Mouse (Mus musculus): Measurements from ENCODE around the gene Smdt1. TPM values are rescaled to one million over a fixed set of nuclear protein-coding genes. Genes with fewer than 3 reads are reported as not detected.

Smdt1 gene
- polyA plus RNA-seq, 1 experiment, result 189 TPM

GRCm38 (mm10) chr15:82348258-82348998 lies 9.7 kb downstream of the Smdt1 start:
- H3K4me3 ChIP-seq (replicated peaks; ENCODE audit: extremely low read depth, low read depth, low read length), result no peak overlapping the region
- DNase-seq, result no peak
- H3K4me1 ChIP-seq (ENCODE audit: control insufficient read depth, insufficient read depth, low read length), result peaks cover 10% of the 10 kb centered on the region
- no peak for TF ChIP-seq CTCF (IDR thresholded peaks at IDR 0.05; ENCODE audit: insufficient read depth, low read length)
- no peak for TF ChIP-seq POLR2A (IDR thresholded peaks at IDR 0.05; ENCODE audit: borderline replicate concordance, extremely low read depth, low read depth, low read length)
- WGBS, result 73% methylated on average over 8 of the region's 8 CpGs

DNA sequence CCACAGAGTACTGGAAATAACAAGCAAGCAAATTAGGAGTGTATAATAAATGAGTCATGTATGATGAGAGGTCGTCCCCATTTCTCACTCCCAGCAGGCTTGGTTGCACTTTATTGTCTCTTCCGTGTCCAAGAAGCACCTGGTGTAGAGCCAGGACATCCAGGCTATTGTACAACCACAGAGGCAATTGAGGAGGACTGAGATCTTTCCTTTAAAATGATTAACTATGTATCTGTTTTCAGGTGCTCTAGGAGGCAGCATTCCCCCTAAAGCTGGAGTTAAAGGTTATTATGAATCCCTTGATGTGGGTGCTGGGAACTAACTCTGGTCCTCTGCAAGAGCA lies 10.2 kb downstream of the Smdt1 start:
- DNase-seq, result no peak
- 88% methylated on average over 2 of the region's 2 CpGs for WGBS
- H3K4me3 ChIP-seq (replicated peaks; ENCODE audit: extremely low read depth, low read depth, low read length), result no peak overlapping the region
- H3K4me1 ChIP-seq (ENCODE audit: control insufficient read depth, insufficient read depth, low read length), result peaks cover 10% of the 10 kb centered on the region
- no peak for TF ChIP-seq CTCF (IDR thresholded peaks at IDR 0.05; ENCODE audit: insufficient read depth, low read length)
- no peak for TF ChIP-seq POLR2A (IDR thresholded peaks at IDR 0.05; ENCODE audit: borderline replicate concordance, extremely low read depth, low read depth, low read length)

DNA sequence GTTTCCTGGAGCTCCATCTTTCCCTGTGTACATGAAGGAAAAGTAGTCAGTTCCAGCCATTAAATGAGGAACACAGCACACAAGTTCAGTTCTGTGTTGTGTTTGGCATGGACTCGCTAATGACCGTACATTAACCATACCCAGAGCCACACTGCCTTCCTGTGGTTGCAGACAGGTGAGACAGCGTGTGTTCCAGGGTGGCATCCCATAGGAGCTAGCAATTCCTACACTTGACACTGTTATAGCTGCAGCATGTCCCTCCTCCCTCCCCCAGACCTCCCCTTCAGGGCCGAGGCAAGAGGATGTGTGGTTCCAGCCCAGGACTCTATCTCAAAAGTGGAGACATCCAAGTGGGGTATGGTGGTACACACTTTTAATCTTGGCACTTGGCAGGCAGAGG lies 11.6 kb downstream of the Smdt1 start:
- Histone ChIP-seq H3K4me1 (ENCODE audit: control insufficient read depth, insufficient read depth, low read length) (peaks cover 10% of the 10 kb centered on the region), H3K4me3 (replicated peaks; ENCODE audit: extremely low read depth, low read depth, low read length) (no peak overlapping the region)
- DNase-seq, result no peak
- no peak for TF ChIP-seq POLR2A (IDR thresholded peaks at IDR 0.05; ENCODE audit: borderline replicate concordance, extremely low read depth, low read depth, low read length)
- no peak for TF ChIP-seq CTCF (IDR thresholded peaks at IDR 0.05; ENCODE audit: insufficient read depth, low read length)
- 82% methylated on average over 4 of the region's 4 CpGs for WGBS

DNA sequence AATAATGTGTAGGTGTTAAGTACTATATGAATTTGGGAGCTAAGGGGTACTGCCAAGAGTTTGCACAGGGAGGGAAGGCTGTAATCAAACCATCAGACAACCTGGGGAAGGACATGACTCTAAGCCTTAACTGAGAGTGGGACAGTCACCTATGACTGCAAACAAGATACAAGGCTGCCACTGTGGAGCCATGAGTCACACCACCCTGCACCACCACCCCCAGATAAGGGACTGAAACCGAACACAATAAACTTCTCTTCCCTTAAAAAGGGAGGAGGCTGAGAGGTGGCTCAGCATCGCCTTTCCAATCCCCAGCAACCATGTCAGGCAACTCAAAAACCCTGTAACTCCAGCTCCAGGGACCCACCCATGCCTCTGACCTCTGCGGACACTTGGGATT lies 12.7 kb downstream of the Smdt1 start:
- TF ChIP-seq POLR2A (IDR thresholded peaks at IDR 0.05; ENCODE audit: borderline replicate concordance, extremely low read depth, low read depth, low read length) (no peak), CTCF (IDR thresholded peaks at IDR 0.05; ENCODE audit: insufficient read depth, low read length) (no peak)
- Histone ChIP-seq H3K4me3 (replicated peaks; ENCODE audit: extremely low read depth, low read depth, low read length) (no peak overlapping the region), H3K4me1 (ENCODE audit: control insufficient read depth, insufficient read depth, low read length) (peaks cover 10% of the 10 kb centered on the region)
- WGBS, result 69% methylated on average over 3 of the region's 3 CpGs
- no peak for DNase-seq

- peaks cover 2% of the 10 kb centered on the region for H3K4me1 ChIP-seq (ENCODE audit: control insufficient read depth, insufficient read depth, low read length)
- 14% methylated on average over 14 of the region's 14 CpGs for WGBS
- DNase-seq, result no peak
These were observed 14.5 kb downstream of the Smdt1 start for GRCm38 (mm10) chr15:82353078-82353744.

GRCm38 (mm10) chr15:82353745-82354113 lies 15.0 kb downstream of the Smdt1 start:
- under 1% methylated on average over 23 of the region's 23 CpGs for WGBS
- peak; percentile 23 for DNase-seq
- TF ChIP-seq CTCF (IDR thresholded peaks at IDR 0.05; ENCODE audit: insufficient read depth, low read length) (no peak), POLR2A (IDR thresholded peaks at IDR 0.05; ENCODE audit: borderline replicate concordance, extremely low read depth, low read depth, low read length) (no peak)
- Histone ChIP-seq H3K4me3 (replicated peaks; ENCODE audit: extremely low read depth, low read depth, low read length) (peak overlapping the region; percentile 93), H3K4me1 (ENCODE audit: control insufficient read depth, insufficient read depth, low read length) (peaks cover 6% of the 10 kb centered on the region)

More at GRCm38 (mm10) chr15:82353078-82353744, 14.5 kb downstream of the Smdt1 start:
- H3K4me3 ChIP-seq (replicated peaks; ENCODE audit: extremely low read depth, low read depth, low read length), result peak overlapping the region; percentile 93
- TF ChIP-seq POLR2A (IDR thresholded peaks at IDR 0.05; ENCODE audit: borderline replicate concordance, extremely low read depth, low read depth, low read length), result no peak
- no peak for TF ChIP-seq CTCF (IDR thresholded peaks at IDR 0.05; ENCODE audit: insufficient read depth, low read length)

DNA sequence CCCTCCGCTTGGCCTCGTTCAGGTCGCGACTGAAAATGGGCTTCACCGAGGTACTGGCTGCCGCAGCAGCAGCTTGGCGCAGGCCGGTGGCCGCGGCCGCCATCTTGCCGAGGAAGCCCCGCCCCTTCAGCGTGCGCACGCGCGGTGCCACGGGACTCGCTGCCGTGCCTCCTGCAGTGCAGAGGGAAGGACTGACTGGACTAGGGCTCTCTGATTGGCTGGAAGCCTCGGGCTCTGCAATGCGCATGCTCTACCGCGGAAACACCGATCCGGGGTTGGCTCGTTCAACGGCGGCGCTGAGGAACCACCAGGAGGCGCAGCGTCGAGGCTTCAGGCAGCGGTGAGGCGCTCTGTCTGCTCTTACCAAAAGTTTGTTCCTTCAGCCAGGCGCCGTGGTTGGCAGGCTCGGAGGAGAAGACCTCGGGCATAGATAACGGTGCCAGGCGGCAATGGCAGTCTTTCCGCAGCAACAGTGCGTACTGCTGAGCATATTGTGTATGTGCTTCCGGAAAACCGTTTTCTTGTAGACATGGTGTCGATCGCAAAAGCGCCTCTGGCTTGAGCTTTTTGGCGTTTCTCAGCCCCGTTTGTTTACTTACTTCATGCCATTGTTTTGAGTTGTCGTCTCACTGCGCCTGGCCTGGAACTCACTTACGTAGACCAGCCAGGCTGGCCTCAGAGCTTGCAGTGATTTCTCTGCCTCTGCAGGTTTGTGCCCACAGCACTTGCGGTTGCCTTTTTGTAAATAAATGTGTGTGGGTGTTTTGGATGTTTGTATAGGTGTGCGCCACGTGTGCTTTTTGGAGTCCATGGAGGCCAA lies 15.6 kb downstream of the Smdt1 start, which contains the start of gene Ndufa6:
TSS of gene Ndufa6 (minus strand) at position 197 of the 820 bp plus-strand sequence.
- peaks cover 6% of the 10 kb centered on the region for H3K4me1 ChIP-seq (ENCODE audit: control insufficient read depth, insufficient read depth, low read length)
- 2% methylated on average over 57 of the region's 57 CpGs for WGBS
- DNase-seq, result peak; percentile 91
- peak within 1 kb of the TSS; percentile 93 for H3K4me3 ChIP-seq (replicated peaks; ENCODE audit: extremely low read depth, low read depth, low read length)
- TF ChIP-seq POLR2A (IDR thresholded peaks at IDR 0.05; ENCODE audit: borderline replicate concordance, extremely low read depth, low read depth, low read length) (peak; percentile 89), CTCF (IDR thresholded peaks at IDR 0.05; ENCODE audit: insufficient read depth, low read length) (peak; percentile 78)

DNA sequence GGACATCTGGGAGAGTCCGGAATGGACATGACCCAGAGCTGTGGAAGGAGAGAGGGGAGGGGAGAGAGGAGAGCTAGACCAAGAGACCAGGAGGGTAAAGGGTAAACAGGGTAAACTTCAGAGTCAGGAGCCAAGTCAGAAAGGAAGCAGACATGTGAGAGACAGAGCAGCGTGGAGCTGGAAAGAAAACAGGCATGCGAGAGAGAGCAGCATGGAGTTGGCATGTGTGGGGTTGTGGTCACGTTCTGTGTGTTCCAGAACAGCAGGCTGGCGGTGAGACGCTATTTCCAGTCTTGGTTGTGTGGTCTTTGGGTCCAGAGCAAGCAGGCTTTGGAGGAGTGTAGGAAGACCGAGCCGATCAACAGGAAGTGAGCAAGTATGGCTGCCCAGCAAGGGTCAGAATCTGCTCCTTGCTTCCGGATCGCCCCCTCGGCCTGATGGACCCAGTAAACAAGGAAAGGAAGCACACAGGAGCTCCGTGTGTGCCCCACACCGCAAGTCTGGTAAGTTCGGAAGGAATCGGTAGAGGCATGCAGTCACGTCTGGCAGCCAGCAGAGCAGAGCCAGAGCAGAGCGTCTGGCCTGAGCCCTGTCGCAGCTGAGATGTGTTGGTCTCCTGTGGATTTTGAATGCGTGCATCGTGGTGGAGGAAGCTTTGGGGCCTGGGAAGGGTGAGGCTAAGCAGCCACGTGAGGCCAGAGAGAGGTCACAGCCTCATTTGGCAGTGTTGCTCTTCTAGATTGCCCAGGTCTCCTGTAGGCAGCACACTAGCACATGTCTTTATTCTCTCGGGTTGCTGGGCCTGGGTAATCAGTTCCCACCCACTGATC lies 19.9 kb downstream of the Smdt1 start:
- 44% methylated on average over 22 of the region's 22 CpGs for WGBS
- TF ChIP-seq CTCF (IDR thresholded peaks at IDR 0.05; ENCODE audit: insufficient read depth, low read length) (no peak), POLR2A (IDR thresholded peaks at IDR 0.05; ENCODE audit: borderline replicate concordance, extremely low read depth, low read depth, low read length) (0 out of 2 replicates have a peak, but pooled peaks have one; percentile 6)
- Histone ChIP-seq H3K4me1 (ENCODE audit: control insufficient read depth, insufficient read depth, low read length) (peaks cover 3% of the 10 kb centered on the region; the same call in 1 of the 2 replicates), H3K4me3 (replicated peaks; ENCODE audit: extremely low read depth, low read depth, low read length) (peak overlapping the region; percentile 40)
- no peak for DNase-seq
